8 mouse cellular contexts compared by ENCODE assay signal in genomic region chr9:74109761-74110460, GRCm38 (mm10). TPM values are rescaled to one million over a fixed set of nuclear protein-coding genes. Genes with fewer than 3 reads are reported as not detected.
DNase-seq lines count a peak whose midpoint lies in the region.

Wdr72 (plus strand) TSS chr9:74110356.

- intact Hi-C loops in heart, postnatal 10 days (cut with DNase I) = no loop called here

- H3K4me1 ChIP-seq in midbrain, embryonic 10.5 days = peaks cover 13% of the 10 kb centered on the region

- H3K4me3 ChIP-seq in midbrain, embryonic 10.5 days = peak within 1 kb of the TSS; percentile 48

- H3K36me3 ChIP-seq in midbrain, embryonic 10.5 days = no peaks in the 10 kb centered on the region

- DNase-seq in cerebellum, postnatal 25 days = peak; percentile 6 to 12
- DNase-seq in cerebellum, adult 8-10 months = no peak
- DNase-seq in heart, postnatal 10 days = peak; percentile 15 to 27
- DNase-seq in kidney, postnatal 4 days = peak; percentile 71 to 82
- DNase-seq in midbrain, embryonic 10.5 days (ENCODE audit: low spot score) = peak; percentile 36
- DNase-seq in yolk sac, embryonic 10.5 days (ENCODE audit: low spot score) = peak; percentile 44
- DNase-seq in layer of hippocampus, adult 18-20 months (ENCODE audit: low spot score in 2 of 2) = no peak
- DNase-seq in right cerebral cortex, postnatal 4 days = no peak

- WGBS in midbrain, embryonic 10.5 days = 8% methylated on average over 17 of the region's 17 CpGs

- no peaks in the 10 kb centered on the region for H3K9me3 ChIP-seq in midbrain, embryonic 10.5 days (replicated peaks)

- H3K27ac ChIP-seq in midbrain, embryonic 10.5 days (replicated peaks) = peak within 1 kb of the TSS; percentile 2; the same call in 1 of the 2 replicates

- H3K27me3 ChIP-seq in midbrain, embryonic 10.5 days (ENCODE audit: low read depth, poor library complexity, severe bottlenecking) = peaks cover 9% of the 10 kb centered on the region

RNA-seq across cellular contexts. Expression of gene Wdr72, which starts in this region (rescaled TPM):
- total RNA-seq in heart, postnatal 10 days (2021) = 1 to 10 TPM; 1.2 to 1.7 TPM
- polyA plus RNA-seq in midbrain, embryonic 10.5 days (2016; fragmentation: Nextera tagmentation; extraction: Ambion mirVana) = 0.70 and 0.75 TPM in 2 replicates
- total RNA-seq in layer of hippocampus, adult 18-20 months (2021) = under 1 TPM in 1 of 2 experiments, not detected in 1; 0.07 TPM

Comparison
In these comparisons a context has a peak if more than half of its experiments do, and no peak if none do; other contexts are left out.
1. DNase-seq: peak in cerebellum, postnatal 25 days (2 of 2), heart, postnatal 10 days (2 of 2), kidney, postnatal 4 days (2 of 2) and yolk sac, embryonic 10.5 days (single experiment); none in cerebellum, adult 8-10 months (single experiment), layer of hippocampus, adult 18-20 months (0 of 2) and right cerebral cortex, postnatal 4 days (single experiment).
2. Peak in DNase-seq, H3K4me3 ChIP-seq and H3K27ac ChIP-seq in midbrain, embryonic 10.5 days; RNA of the gene not detected or under 1 TPM.